Mouse (Mus musculus): ENCODE data around the gene Olfr1280. TPM values are rescaled to one million over a fixed set of nuclear protein-coding genes. Genes with fewer than 3 reads are reported as not detected.
"Not testable (repeated sequence)": the region's sequence is repeated elsewhere in the genome, so short reads cannot be mapped to it uniquely, and the experiment has no call there.

The Olfr1280 gene
- polyA plus RNA-seq (2016; fragmentation: Nextera tagmentation; extraction: Ambion mirVana): not detected in 2 replicates

- Histone ChIP-seq H3K4me1 (no peaks in the 10 kb centered on the region), H3K4me3 (replicated peaks) (no peak within 1 kb of the TSS), H3K4me2 (no peak within 1 kb of the TSS), H3K27ac (no peak within 1 kb of the TSS), H3K36me3 (replicated peaks) (no peaks in the 10 kb centered on the region), H3K9me3 (no peaks in the 10 kb centered on the region), H3K27me3 (no peaks in the 10 kb centered on the region), H3K9ac (no peak within 1 kb of the TSS)
- no peak for ATAC-seq (ENCODE audit: low FRiP score)
Measured at GRCm38 (mm10) chr2:111313717-111314116, at the start of gene Olfr1280. Olfr1280 (plus strand) TSS chr2:111314017.

DNA sequence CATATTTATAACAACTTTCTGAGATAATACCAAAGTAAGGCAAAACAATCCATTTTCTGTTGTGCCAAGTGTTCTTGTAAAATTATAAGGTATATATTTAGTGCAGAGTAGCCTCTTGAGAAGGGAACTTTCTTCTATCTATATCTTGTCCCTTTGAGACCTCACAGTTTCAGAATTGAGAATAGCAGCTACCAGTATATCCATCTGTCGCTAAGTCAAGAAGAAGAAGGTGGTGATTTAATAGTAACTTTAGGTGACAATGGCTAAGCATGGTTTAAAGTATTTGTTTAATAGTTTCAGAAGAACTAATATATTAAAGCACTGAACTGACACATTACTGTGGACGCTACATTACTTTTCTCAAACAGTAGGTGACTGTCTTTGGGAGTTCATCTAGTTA lies 39.8 kb upstream of the Olfr1280 start, which contains the start of gene Olfr1277:
Olfr1277 (minus strand) TSS at position 101 of the 400 bp plus-strand sequence.
- Histone ChIP-seq H3K4me2 (no peak within 1 kb of the TSS), H3K36me3 (replicated peaks) (no peaks in the 10 kb centered on the region), H3K27me3 (no peaks in the 10 kb centered on the region), H3K9me3 (no peaks in the 10 kb centered on the region), H3K9ac (no peak within 1 kb of the TSS), H3K4me3 (replicated peaks) (no peak within 1 kb of the TSS), H3K27ac (no peak within 1 kb of the TSS), H3K4me1 (no peaks in the 10 kb centered on the region)
- WGBS: 80% methylated on average over 2 of the region's 2 CpGs
- no peak for ATAC-seq (ENCODE audit: low FRiP score)

DNA sequence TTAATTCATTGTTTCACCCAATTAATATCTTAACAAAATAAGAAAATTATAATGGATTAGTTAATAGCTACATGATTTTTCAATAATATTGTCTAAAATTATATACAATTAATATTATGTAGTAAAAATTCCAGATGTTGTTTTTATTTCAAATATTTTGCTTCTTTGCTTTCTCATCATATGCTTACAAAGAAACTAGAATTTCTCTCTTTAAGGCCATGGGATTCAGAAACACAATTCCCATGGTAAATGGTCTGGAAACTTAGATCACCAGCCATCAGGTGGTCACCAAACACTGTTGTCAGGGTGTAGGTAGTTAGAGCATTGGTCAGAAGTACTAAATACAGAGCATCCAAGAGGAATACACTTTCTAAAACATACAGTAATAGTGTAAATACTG lies 24.0 kb upstream of the Olfr1280 start, which contains the start of gene Olfr1278:
Olfr1278 (plus strand) TSS at position 301 of the 400 bp plus-strand sequence.
- Histone ChIP-seq H3K9me3 (no peaks in the 10 kb centered on the region), H3K27me3 (no peaks in the 10 kb centered on the region), H3K4me2 (no peak within 1 kb of the TSS), H3K4me1 (no peaks in the 10 kb centered on the region), H3K36me3 (replicated peaks) (no peaks in the 10 kb centered on the region), H3K27ac (no peak within 1 kb of the TSS), H3K4me3 (replicated peaks) (no peak within 1 kb of the TSS), H3K9ac (no peak within 1 kb of the TSS)
- no peak for ATAC-seq (ENCODE audit: low FRiP score)

- Histone ChIP-seq H3K4me2 (no peak overlapping the region), H3K4me3 (replicated peaks) (no peak overlapping the region), H3K36me3 (replicated peaks) (no peaks in the 10 kb centered on the region), H3K9ac (no peak overlapping the region), H3K27me3 (no peaks in the 10 kb centered on the region), H3K27ac (no peak overlapping the region), H3K9me3 (no peaks in the 10 kb centered on the region), H3K4me1 (no peaks in the 10 kb centered on the region)
- no peak for ATAC-seq (ENCODE audit: low FRiP score)
Measured at GRCm38 (mm10) chr2:111298541-111298940, 15.3 kb upstream of the Olfr1280 start.

DNA sequence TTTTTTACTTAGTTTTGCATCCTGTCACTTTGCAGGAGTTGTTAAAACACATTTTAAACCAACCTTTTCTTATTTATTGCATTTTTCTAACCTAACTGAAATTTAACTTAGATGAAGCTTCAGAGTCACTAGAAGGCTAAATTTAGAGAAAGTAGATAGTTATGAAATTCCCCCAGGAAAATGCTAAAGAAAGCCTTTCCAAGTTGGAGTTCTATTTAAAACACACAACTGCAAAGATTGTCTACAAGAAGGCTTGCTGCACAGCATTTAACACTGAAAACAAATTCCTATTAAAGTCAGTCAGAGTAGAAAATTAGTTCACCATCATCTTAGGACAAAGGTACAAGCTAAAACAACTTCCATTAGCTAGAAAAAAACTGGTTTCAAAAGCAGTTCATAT lies 13.4 kb upstream of the Olfr1280 start, which contains the start of gene Olfr1279:
Olfr1279 (plus strand) TSS at position 262 of the 400 bp plus-strand sequence.
- Histone ChIP-seq H3K4me1 (no peaks in the 10 kb centered on the region), H3K4me2 (no peak within 1 kb of the TSS), H3K27ac (no peak within 1 kb of the TSS), H3K9ac (no peak within 1 kb of the TSS), H3K36me3 (replicated peaks) (no peaks in the 10 kb centered on the region), H3K4me3 (replicated peaks) (no peak within 1 kb of the TSS), H3K27me3 (no peaks in the 10 kb centered on the region), H3K9me3 (no peaks in the 10 kb centered on the region)
- ATAC-seq (ENCODE audit: low FRiP score): no peak

GRCm38 (mm10) chr2:111326220-111326619 lies 12.4 kb downstream of the Olfr1280 start, which contains the start of gene Olfr1281:
Olfr1281 (plus strand) TSS chr2:111326520.
- ATAC-seq (ENCODE audit: low FRiP score): no peak
- 87% methylated on average over 2 of the region's 2 CpGs for WGBS
- no peaks in the 10 kb centered on the region for H3K9me3 ChIP-seq
- H3K4me1 ChIP-seq: no peaks in the 10 kb centered on the region
- H3K27me3 ChIP-seq: no peaks in the 10 kb centered on the region
- no peak within 1 kb of the TSS for H3K4me2 ChIP-seq
- no peak within 1 kb of the TSS for H3K4me3 ChIP-seq (replicated peaks)
- H3K27ac ChIP-seq: no peak within 1 kb of the TSS
- H3K9ac ChIP-seq: no peak within 1 kb of the TSS
- H3K36me3 ChIP-seq (replicated peaks): no peaks in the 10 kb centered on the region

DNA sequence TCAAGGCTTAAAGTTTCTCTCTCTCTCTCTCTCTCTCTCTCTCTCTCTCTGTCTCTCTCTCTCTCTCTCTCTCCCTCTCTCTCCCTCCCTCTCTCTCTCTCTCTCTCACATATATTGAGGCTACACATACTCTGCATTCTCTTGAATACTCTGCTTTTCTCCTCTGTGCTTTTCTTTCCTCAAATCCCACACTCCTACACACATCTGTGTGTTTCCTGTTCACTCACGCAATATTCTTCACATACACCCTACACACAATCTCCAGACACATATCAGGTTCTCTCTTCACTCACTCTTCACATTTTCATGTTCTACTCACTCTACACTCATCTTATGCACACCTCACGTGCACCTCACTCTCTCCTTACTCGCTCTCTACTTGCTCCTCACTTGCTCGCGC lies 19.9 kb downstream of the Olfr1280 start:
- H3K9me3 ChIP-seq; H3K36me3 ChIP-seq (replicated peaks); H3K27ac ChIP-seq; H3K4me3 ChIP-seq (replicated peaks); H3K4me2 ChIP-seq; ATAC-seq (ENCODE audit: low FRiP score); H3K4me1 ChIP-seq; H3K9ac ChIP-seq; H3K27me3 ChIP-seq: not testable (repeated sequence)
- WGBS: 89% methylated on average over 5 of the region's 5 CpGs

- Histone ChIP-seq H3K27ac (no peak within 1 kb of the TSS), H3K4me1 (no peaks in the 10 kb centered on the region), H3K4me3 (replicated peaks) (no peak within 1 kb of the TSS), H3K9ac (no peak within 1 kb of the TSS), H3K27me3 (no peaks in the 10 kb centered on the region), H3K4me2 (no peak within 1 kb of the TSS), H3K9me3 (no peaks in the 10 kb centered on the region), H3K36me3 (replicated peaks) (no peaks in the 10 kb centered on the region)
- no peak for ATAC-seq (ENCODE audit: low FRiP score)
- 78% methylated on average over 2 of the region's 2 CpGs for WGBS
Measured at GRCm38 (mm10) chr2:111335976-111336375, 22.2 kb downstream of the Olfr1280 start, which contains the start of gene Olfr1282. Olfr1282 (minus strand) TSS chr2:111336076.

DNA sequence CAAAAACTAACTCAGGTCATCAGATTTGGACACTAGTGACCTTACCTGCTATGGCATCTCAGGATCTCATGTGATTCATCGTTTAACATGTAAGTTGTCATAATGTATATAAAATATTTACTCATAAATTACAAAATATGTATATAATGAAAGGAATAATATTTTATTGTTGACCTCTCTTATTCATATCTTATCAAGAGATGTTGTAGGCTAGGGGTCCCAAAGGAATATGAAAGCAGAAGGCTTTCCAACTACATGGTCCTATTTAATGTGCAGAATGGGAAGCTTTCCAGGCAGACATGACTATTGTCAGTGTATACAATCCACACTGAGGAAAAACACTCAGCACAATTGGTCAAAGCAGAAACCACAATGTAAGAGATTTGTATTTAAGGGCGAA lies 52.7 kb downstream of the Olfr1280 start, which contains the start of gene Olfr1283:
Olfr1283 (plus strand) TSS at position 301 of the 400 bp plus-strand sequence.
- 77% methylated on average over 2 of the region's 2 CpGs for WGBS
- no peak within 1 kb of the TSS for H3K4me3 ChIP-seq (replicated peaks)
- H3K4me1 ChIP-seq: no peaks in the 10 kb centered on the region
- H3K9ac ChIP-seq: no peak within 1 kb of the TSS
- H3K36me3 ChIP-seq (replicated peaks): no peaks in the 10 kb centered on the region
- H3K27ac ChIP-seq: no peak within 1 kb of the TSS
- H3K9me3 ChIP-seq: no peaks in the 10 kb centered on the region
- H3K27me3 ChIP-seq: no peaks in the 10 kb centered on the region
- no peak within 1 kb of the TSS for H3K4me2 ChIP-seq
- no peak for ATAC-seq (ENCODE audit: low FRiP score)

- Histone ChIP-seq H3K27ac (no peak within 1 kb of the TSS), H3K27me3 (no peaks in the 10 kb centered on the region), H3K9me3 (no peaks in the 10 kb centered on the region), H3K4me1 (no peaks in the 10 kb centered on the region), H3K4me2 (no peak within 1 kb of the TSS), H3K4me3 (replicated peaks) (no peak within 1 kb of the TSS), H3K36me3 (replicated peaks) (no peaks in the 10 kb centered on the region), H3K9ac (no peak within 1 kb of the TSS)
- ATAC-seq (ENCODE audit: low FRiP score): no peak
- 94% methylated on average over 1 of the region's 1 CpGs for WGBS
Measured at GRCm38 (mm10) chr2:111375222-111375621, 61.4 kb downstream of the Olfr1280 start, which contains the start of gene Olfr1284. Olfr1284 (plus strand) TSS chr2:111375522.

Other genes with a start within 250 kb of the Olfr1280 start
- gene Gm13941, start 208.0 kb upstream of the Olfr1280 start, polyA plus RNA-seq (2016; fragmentation: Nextera tagmentation; extraction: Ambion mirVana): not detected in 2 replicates
- gene Gm15130, start 161.1 kb upstream of the Olfr1280 start, polyA plus RNA-seq (2016; fragmentation: Nextera tagmentation; extraction: Ambion mirVana): not detected in 2 replicates
- not detected in 2 replicates for gene 4930430A15Rik, start 84.4 kb upstream of the Olfr1280 start, polyA plus RNA-seq (2016; fragmentation: Nextera tagmentation; extraction: Ambion mirVana)
- not detected in 2 replicates for gene Olfr1275, start 78.7 kb upstream of the Olfr1280 start, polyA plus RNA-seq (2016; fragmentation: Nextera tagmentation; extraction: Ambion mirVana)
- gene Olfr1276, start 59.5 kb upstream of the Olfr1280 start, polyA plus RNA-seq (2016; fragmentation: Nextera tagmentation; extraction: Ambion mirVana): not detected in 2 replicates
- not detected in 2 replicates for gene Olfr1277, start 39.9 kb upstream of the Olfr1280 start, polyA plus RNA-seq (2016; fragmentation: Nextera tagmentation; extraction: Ambion mirVana)
- gene Olfr1278, start 23.9 kb upstream of the Olfr1280 start, polyA plus RNA-seq (2016; fragmentation: Nextera tagmentation; extraction: Ambion mirVana): not detected in 2 replicates
- gene Olfr1279, start 13.4 kb upstream of the Olfr1280 start, polyA plus RNA-seq (2016; fragmentation: Nextera tagmentation; extraction: Ambion mirVana): not detected in 2 replicates
- gene Olfr1281, start 12.5 kb downstream of the Olfr1280 start, polyA plus RNA-seq (2016; fragmentation: Nextera tagmentation; extraction: Ambion mirVana): not detected in 2 replicates
- gene Olfr1282, start 22.1 kb downstream of the Olfr1280 start, polyA plus RNA-seq (2016; fragmentation: Nextera tagmentation; extraction: Ambion mirVana): not detected in 2 replicates
- not detected in 2 replicates for gene Olfr1283, start 52.8 kb downstream of the Olfr1280 start, polyA plus RNA-seq (2016; fragmentation: Nextera tagmentation; extraction: Ambion mirVana)
- not detected in 2 replicates for gene Olfr1284, start 61.5 kb downstream of the Olfr1280 start, polyA plus RNA-seq (2016; fragmentation: Nextera tagmentation; extraction: Ambion mirVana)
- gene Olfr1286, start 109.1 kb downstream of the Olfr1280 start, polyA plus RNA-seq (2016; fragmentation: Nextera tagmentation; extraction: Ambion mirVana): not detected in 2 replicates
- not detected in 2 replicates for gene Olfr1287, start 135.1 kb downstream of the Olfr1280 start, polyA plus RNA-seq (2016; fragmentation: Nextera tagmentation; extraction: Ambion mirVana)
- not detected in 2 replicates for gene Olfr1288, start 160.1 kb downstream of the Olfr1280 start, polyA plus RNA-seq (2016; fragmentation: Nextera tagmentation; extraction: Ambion mirVana)
- gene Olfr1289, start 166.8 kb downstream of the Olfr1280 start, polyA plus RNA-seq (2016; fragmentation: Nextera tagmentation; extraction: Ambion mirVana): not detected in 2 replicates
- gene Olfr1290, start 179.8 kb downstream of the Olfr1280 start, polyA plus RNA-seq (2016; fragmentation: Nextera tagmentation; extraction: Ambion mirVana): not detected in 2 replicates
- not detected in 2 replicates for gene Olfr1291-ps1, start 183.2 kb downstream of the Olfr1280 start, polyA plus RNA-seq (2016; fragmentation: Nextera tagmentation; extraction: Ambion mirVana)
- not detected in 2 replicates for gene Olfr1293-ps, start 211.2 kb downstream of the Olfr1280 start, polyA plus RNA-seq (2016; fragmentation: Nextera tagmentation; extraction: Ambion mirVana)
- gene Olfr1294, start 226.3 kb downstream of the Olfr1280 start, polyA plus RNA-seq (2016; fragmentation: Nextera tagmentation; extraction: Ambion mirVana): not detected in 2 replicates